Mouse (Mus musculus) bone marrow, adult 2 months (tissue): Measurements from ENCODE around the gene Apom.

Source experiments
- CTCF ChIP-seq: fragments of 200-500 bp; IDR thresholded peaks from 2 replicates; pipeline ENCODE4 v1.5.1; 2011; ENCODE audit warnings: low read length, control low read depth; ENCODE audit not compliant: control insufficient read depth, insufficient read depth
- POLR2A ChIP-seq: fragments of 200-500 bp; IDR thresholded peaks from 2 replicates; pipeline ENCODE4 v1.6.1; 2011; ENCODE audit warnings: low read depth, mild to moderate bottlenecking, control low read depth, low read length, borderline replicate concordance; ENCODE audit not compliant: control insufficient read depth

DNA sequence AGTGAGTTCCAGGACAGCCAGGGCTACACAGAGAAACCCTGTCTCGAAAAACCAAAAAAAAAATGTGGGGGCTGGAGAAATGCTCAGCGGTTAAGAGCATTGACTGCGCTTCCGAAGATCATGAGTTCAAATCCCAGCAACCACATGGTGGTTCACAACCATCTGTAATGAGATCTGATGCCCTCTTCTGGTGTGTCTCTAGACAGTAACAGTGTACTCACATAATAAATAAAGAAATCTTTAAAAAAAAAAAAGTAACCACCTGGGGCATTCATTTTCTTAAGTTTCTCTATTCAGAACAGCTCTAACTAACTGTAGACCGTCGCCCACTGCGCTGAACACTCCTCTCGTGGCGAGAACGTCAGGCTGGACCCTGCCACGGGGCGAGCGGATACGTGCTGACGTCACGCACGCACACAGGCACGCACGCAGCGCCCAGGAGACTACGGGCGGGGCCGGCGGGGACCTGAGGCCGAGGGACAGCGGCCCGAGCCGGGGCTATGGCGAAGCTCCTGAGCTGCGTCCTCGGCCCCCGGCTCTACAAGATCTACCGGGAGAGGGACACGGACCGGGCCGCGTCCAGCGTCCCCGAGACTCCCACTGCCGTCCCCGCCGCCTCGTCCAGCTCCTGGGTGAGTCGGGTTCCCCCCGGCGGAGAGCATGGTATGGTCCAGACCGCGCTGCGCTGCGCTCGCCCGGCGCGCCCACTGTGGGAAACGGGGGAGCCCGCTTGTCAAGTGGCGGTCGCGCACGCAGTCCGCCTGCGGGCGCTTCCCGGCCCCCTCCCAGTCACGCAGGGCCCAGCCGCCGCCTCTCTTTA, 42.8 kb downstream of the Apom start, which contains the start of gene Abhd16a:
- TF ChIP-seq POLR2A (peak; percentile 82; the same call in 1 of the 2 replicates), CTCF (no peak)
